Mouse (Mus musculus): ENCODE results near the gene Tom1l1.

- no peak for TF ChIP-seq GATA1 (IDR thresholded peaks at IDR 0.05; ENCODE audit: low read length)
- no peak for TF ChIP-seq TAL1 (IDR thresholded peaks at IDR 0.05; ENCODE audit: low read length)
Measured at GRCm38 (mm10) chr11:90687040-90687439, 1.1 kb downstream of the Tom1l1 start.
